Mouse (Mus musculus): Measurements from ENCODE around the gene Ap1s2.

Gene Ap1s2

GRCm38 (mm10) chrX:163981500-163981899 lies 72.7 kb downstream of the Ap1s2 start:
- no peak for DNase-seq

GRCm38 (mm10) chrX:163982129-163982528 lies 73.3 kb downstream of the Ap1s2 start:
- DNase-seq, result no peak
